In the genomic region with DNA sequence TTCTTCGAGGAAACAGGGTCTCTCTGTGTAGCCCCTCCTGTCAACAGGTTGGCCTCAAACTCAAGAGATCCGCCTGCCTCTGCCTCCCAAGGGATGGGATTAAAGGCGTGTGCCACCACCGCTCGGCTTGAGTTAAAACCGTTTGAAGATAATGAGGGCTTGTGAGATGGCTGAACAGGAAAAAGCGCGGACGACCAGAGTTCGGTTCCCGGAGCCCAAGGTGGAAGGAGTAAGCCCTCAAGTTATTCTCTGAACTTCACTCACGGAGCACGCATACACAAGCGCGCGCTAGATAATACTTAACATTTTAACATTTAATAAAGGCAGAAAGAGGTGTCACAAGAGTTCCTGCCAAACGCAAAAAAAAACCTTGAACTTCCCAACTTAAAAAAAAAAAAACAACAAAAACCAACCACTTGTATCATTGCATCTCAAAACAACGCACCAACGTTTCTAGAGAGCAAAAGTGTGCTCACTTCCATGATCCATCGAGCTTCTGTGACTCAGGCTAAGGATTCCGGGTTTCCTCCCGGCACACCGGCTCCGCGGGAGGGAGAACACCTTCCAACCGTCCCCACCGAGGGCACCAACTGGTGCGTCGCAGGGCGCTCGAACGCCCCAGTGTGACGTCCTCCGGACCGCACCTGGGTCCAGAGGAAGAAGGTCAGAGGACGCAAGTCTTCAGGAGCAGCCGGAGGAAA, we compare ENCODE assay signal across 8 mouse cellular contexts. TPM values are rescaled to one million over a fixed set of nuclear protein-coding genes. Genes with fewer than 3 reads are reported as not detected.
A peak's percentile ranks its signal among the peaks of the same experiment; 100 is the strongest.
DNase-seq lines count a peak whose midpoint lies in the region; ATAC-seq lines count a peak whose summit lies in the region.

A gene (plus strand): TSS at position 653 of the 701 bp plus-strand sequence.

- peak; percentile 37; the same call in 1 of the 2 replicates for ATAC-seq in embryonic facial prominence, embryonic 12.5 days (ENCODE audit: insufficient number of reproducible peaks, insufficient read depth, low FRiP score, low TSS enrichment)
- ATAC-seq in midbrain, embryonic 13.5 days, result peak; percentile 76; the same call in 1 of the 2 replicates

- DNase-seq in layer of hippocampus, adult 8-10 months (ENCODE audit: low spot score in 2 of 2), result no peak
- no peak for DNase-seq in layer of hippocampus, adult 11-12 months (ENCODE audit: low spot score)
- DNase-seq in adrenal gland, adult 18-20 months (ENCODE audit: low spot score in 2 of 2), result peak; percentile 14 to 27
- peak; percentile 6 for DNase-seq in hindbrain, embryonic 10.5 days (ENCODE audit: low spot score)
- peak; percentile 31 for DNase-seq in limb, embryonic 10.5 days (ENCODE audit: low spot score)
- peak; percentile 44 for DNase-seq in thymus, postnatal 4 days

- peak within 1 kb of the TSS; percentile 83 for H3K9ac ChIP-seq in embryonic facial prominence, embryonic 12.5 days
- peak within 1 kb of the TSS; percentile 84 for H3K9ac ChIP-seq in midbrain, embryonic 13.5 days (replicated peaks)

- 10% methylated on average over 37 of the region's 37 CpGs for WGBS in embryonic facial prominence, embryonic 12.5 days
- 13% methylated on average over 37 of the region's 37 CpGs for WGBS in hindbrain, embryonic 10.5 days
- WGBS in limb, embryonic 10.5 days, result 12% methylated on average over 37 of the region's 37 CpGs
- WGBS in midbrain, embryonic 13.5 days, result 13% methylated on average over 37 of the region's 37 CpGs

- H3K4me2 ChIP-seq in embryonic facial prominence, embryonic 12.5 days (replicated peaks), result peak within 1 kb of the TSS; percentile 93
- H3K4me2 ChIP-seq in midbrain, embryonic 13.5 days (replicated peaks), result peak within 1 kb of the TSS; percentile 86

- peak within 1 kb of the TSS; percentile 81 for H3K27ac ChIP-seq in embryonic facial prominence, embryonic 12.5 days
- H3K27ac ChIP-seq in hindbrain, embryonic 10.5 days, result peak within 1 kb of the TSS; percentile 89
- H3K27ac ChIP-seq in limb, embryonic 10.5 days, result peak within 1 kb of the TSS; percentile 85
- peak within 1 kb of the TSS; percentile 82 for H3K27ac ChIP-seq in midbrain, embryonic 13.5 days

- peak within 1 kb of the TSS; percentile 86 for H3K4me3 ChIP-seq in embryonic facial prominence, embryonic 12.5 days
- H3K4me3 ChIP-seq in hindbrain, embryonic 10.5 days, result peak within 1 kb of the TSS; percentile 95
- H3K4me3 ChIP-seq in limb, embryonic 10.5 days, result peak within 1 kb of the TSS; percentile 94
- H3K4me3 ChIP-seq in midbrain, embryonic 13.5 days (replicated peaks), result peak within 1 kb of the TSS; percentile 82

- no peaks in the 10 kb centered on the region for H3K27me3 ChIP-seq in embryonic facial prominence, embryonic 12.5 days
- H3K27me3 ChIP-seq in hindbrain, embryonic 10.5 days (ENCODE audit: insufficient read depth, poor library complexity, severe bottlenecking), result no peaks in the 10 kb centered on the region
- H3K27me3 ChIP-seq in limb, embryonic 10.5 days (ENCODE audit: low read depth, poor library complexity, severe bottlenecking), result no peaks in the 10 kb centered on the region
- H3K27me3 ChIP-seq in midbrain, embryonic 13.5 days, result no peaks in the 10 kb centered on the region

- peaks cover 14% of the 10 kb centered on the region for H3K4me1 ChIP-seq in embryonic facial prominence, embryonic 12.5 days
- peaks cover 20% of the 10 kb centered on the region for H3K4me1 ChIP-seq in hindbrain, embryonic 10.5 days (replicated peaks)
- H3K4me1 ChIP-seq in limb, embryonic 10.5 days, result peaks cover 18% of the 10 kb centered on the region
- H3K4me1 ChIP-seq in midbrain, embryonic 13.5 days (replicated peaks), result peaks cover 29% of the 10 kb centered on the region

- H3K9me3 ChIP-seq in embryonic facial prominence, embryonic 12.5 days, result no peaks in the 10 kb centered on the region
- H3K9me3 ChIP-seq in hindbrain, embryonic 10.5 days, result no peaks in the 10 kb centered on the region
- H3K9me3 ChIP-seq in limb, embryonic 10.5 days (replicated peaks), result no peaks in the 10 kb centered on the region
- H3K9me3 ChIP-seq in midbrain, embryonic 13.5 days, result no peaks in the 10 kb centered on the region

- H3K36me3 ChIP-seq in embryonic facial prominence, embryonic 12.5 days, result peaks cover 18% of the 10 kb centered on the region
- H3K36me3 ChIP-seq in hindbrain, embryonic 10.5 days, result peaks cover 22% of the 10 kb centered on the region
- peaks cover 24% of the 10 kb centered on the region for H3K36me3 ChIP-seq in limb, embryonic 10.5 days
- peaks cover 18% of the 10 kb centered on the region for H3K36me3 ChIP-seq in midbrain, embryonic 13.5 days

RNA-seq across cellular contexts. Expression of the gene that starts here (rescaled TPM):
- total RNA-seq in layer of hippocampus, adult 8-10 months (2022), result 10 to 100 TPM; 28.6 to 33.0 (median 30.6) TPM
- 10 to 100 TPM; 26.4 to 29.9 TPM for total RNA-seq in adrenal gland, adult 18-20 months (2021)
- polyA plus RNA-seq in embryonic facial prominence, embryonic 12.5 days (2016; fragmentation: Nextera tagmentation; extraction: Ambion mirVana), result 62.4 and 62.5 TPM in 2 replicates
- polyA plus RNA-seq in hindbrain, embryonic 10.5 days (2016; fragmentation: Nextera tagmentation; extraction: Ambion mirVana), result 46.7 and 50.7 TPM in 2 replicates
- polyA plus RNA-seq in limb, embryonic 10.5 days (2016; fragmentation: Nextera tagmentation; extraction: Ambion mirVana), result 52.7 and 60.0 TPM in 2 replicates
- polyA plus RNA-seq in midbrain, embryonic 13.5 days (2015; fragmentation: Nextera tagmentation; extraction: Ambion mirVana), result 59.5 and 67.5 TPM in 2 replicates

Comparison
In these comparisons a context has a peak if more than half of its experiments do, and no peak if none do; other contexts are left out.
1. DNase-seq: peak in adrenal gland, adult 18-20 months (2 of 2), hindbrain, embryonic 10.5 days (single experiment), limb, embryonic 10.5 days (single experiment) and thymus, postnatal 4 days (single experiment); none in layer of hippocampus, adult 8-10 months (0 of 2) and layer of hippocampus, adult 11-12 months (single experiment).
2. Peak in every context shown above with its lines, with median percentiles within 50 percentile points of each other: H3K27ac ChIP-seq and H3K4me3 ChIP-seq.